Mouse (Mus musculus) heart, postnatal 4 days (tissue): Measurements from ENCODE around the gene Tap1. TPM values are rescaled to one million over a fixed set of nuclear protein-coding genes. Genes with fewer than 3 reads are reported as not detected.
A peak's percentile ranks its signal among the peaks of the same experiment; 100 is the strongest.
"Not testable (repeated sequence)": the region's sequence is repeated elsewhere in the genome, so short reads cannot be mapped to it uniquely, and the experiment has no call there.

Experiments used
- DNase-seq: peaks from one replicate; pipeline ENCODE4 v3.0.0; 2021
- total RNA-seq, 2 experiments: library from RNA; stranded (reverse); gene quantifications; 2 replicates each; pipeline ENCODE4 v1.2.3; 2021

Gene Tap1
- total RNA-seq, 2 experiments from 2014 or later = 4.8 to 5.4 TPM

DNA sequence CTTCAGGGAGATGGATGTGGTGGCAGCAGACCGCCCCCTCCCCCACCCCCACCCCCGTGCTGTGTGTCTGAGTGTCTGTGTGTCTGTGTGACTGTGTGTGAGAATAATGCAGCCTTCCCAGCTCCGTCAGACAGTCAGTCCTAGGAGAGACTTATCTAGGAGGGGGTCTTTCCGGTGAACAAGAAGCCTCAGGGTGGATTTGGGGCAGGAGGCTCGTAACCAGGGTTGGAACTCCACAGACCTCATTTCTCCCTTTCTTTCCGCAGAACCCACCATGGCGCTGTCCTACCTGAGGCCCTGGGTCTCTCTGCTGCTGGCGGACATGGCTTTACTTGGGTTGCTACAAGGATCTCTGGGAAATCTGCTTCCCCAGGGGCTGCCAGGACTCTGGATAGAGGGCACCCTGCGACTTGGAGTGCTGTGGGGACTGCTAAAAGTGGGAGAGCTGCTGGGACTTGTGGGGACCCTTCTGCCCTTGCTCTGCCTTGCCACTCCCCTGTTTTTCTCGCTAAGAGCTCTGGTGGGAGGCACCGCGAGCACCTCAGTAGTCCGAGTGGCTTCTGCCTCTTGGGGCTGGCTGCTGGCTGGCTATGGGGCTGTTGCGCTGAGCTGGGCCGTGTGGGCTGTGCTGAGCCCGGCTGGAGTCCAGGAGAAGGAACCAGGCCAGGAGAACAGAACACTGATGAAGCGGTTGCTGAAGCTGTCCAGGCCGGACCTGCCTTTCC lies 17.8 kb downstream of the Tap1 start:
- peak; percentile 45 for DNase-seq

DNA sequence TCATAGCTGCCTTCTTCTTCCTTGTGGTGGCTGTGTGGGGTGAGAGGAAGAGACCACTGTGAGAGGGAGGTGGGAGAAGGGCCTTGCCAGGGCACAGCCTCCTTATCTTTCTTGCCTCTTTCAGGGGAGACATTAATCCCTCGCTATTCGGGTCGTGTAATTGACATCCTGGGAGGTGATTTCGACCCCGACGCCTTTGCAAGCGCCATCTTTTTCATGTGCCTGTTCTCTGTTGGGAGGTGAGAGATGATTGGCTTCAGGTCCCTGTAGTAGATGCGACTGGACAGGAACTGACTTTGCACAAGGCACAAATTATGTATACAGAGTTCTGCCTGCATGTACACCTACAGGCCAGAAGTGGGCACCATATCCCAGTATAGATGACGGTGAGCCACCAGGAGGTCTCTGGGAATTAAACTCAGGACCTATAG lies 18.4 kb downstream of the Tap1 start:
- no peak for DNase-seq

DNA sequence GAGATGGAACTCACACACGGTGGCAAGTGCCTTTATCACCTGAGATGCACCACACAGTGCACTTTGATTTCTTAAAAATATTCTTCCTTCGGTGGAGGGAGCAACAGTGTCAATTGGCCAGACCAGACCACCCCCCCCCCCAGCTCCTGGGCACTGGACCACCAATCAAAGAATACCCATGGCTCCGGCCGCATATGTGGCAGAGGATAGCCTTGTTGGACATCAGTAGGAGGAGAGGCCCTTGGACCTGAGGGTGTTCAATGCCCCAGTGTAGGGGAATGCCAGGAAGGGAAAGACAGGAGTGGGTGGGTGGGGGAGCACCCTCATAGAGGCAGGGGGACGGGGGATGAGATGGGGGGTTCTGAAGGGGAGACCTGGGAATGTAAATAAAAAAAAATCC lies 19.4 kb downstream of the Tap1 start:
- DNase-seq = no peak

DNA sequence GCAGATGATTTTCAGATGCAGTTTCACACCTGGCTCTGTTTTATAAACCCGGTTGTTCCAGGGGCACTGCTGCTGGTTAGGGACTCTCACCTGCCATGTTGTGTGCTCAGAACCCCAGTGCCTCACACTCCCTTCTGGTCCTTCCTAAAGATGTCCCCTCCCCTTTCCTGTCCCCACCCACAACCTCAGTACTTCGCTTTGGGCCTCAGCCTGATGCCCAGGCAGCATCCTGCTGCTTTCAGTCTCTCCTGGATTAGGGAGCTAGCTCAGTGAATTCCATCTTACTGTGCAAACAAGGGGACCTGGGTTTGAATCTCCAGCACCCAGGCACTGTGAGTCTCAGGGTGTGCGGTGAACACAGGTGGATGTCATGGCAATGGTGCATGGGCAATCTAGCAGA lies 20.1 kb downstream of the Tap1 start:
- DNase-seq = no peak

DNA sequence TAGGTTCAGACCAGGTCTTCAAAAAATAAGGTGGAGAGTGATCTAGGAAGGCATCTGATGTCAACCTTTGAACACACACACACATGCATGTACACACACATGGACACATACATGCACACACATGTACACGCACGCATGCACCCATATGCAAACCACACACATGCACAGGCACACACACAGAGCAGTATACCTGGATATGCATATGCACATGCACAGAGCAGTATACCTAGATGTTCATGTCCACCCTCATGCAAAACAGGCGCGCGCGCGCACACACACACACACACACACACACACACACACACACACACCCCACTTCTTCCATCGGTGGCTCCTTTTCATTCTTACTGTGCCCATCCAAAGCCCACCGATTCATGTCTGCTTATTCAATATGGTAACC lies 20.5 kb downstream of the Tap1 start:
- DNase-seq = peak; percentile 2

DNA sequence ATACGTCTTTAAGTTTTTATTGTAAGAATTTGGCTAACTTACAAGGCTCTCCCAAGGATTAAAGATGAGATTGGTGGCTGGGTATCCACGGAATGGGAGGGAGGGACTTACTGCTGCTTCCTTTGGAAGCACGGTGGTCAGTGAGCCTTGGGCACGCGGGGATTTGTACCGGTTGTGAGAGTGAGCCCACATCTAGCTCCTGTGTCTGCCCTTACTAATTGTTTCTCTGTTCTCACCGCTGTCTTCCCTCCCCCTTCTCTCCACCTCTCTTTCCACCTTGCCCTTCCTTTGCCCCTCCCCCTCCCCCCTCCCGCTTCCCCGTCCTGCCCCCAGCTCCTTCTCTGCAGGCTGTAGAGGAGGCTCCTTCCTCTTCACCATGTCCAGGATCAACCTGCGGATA lies 21.1 kb downstream of the Tap1 start:
- peak; percentile 2 for DNase-seq

DNA sequence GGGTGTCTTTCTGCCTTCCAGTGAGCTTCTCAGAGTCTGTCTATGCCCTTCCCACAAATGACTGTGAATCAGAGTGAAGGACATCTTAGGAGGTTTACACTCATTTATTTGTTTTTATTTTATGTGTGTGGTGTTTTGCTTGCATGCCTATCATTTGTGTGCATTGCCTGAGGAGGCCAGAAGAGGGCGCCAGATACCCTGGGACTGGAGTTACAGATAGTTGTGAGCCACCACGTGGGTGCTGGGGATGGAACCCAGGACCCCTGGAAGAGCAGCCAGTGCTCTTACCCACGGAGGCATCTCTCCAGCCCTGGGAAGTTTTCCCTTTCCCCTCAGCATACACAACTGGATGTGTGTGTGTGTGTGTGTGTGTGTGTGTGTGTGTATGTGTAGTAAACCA lies 22.3 kb downstream of the Tap1 start:
- DNase-seq = peak; percentile 2

DNA sequence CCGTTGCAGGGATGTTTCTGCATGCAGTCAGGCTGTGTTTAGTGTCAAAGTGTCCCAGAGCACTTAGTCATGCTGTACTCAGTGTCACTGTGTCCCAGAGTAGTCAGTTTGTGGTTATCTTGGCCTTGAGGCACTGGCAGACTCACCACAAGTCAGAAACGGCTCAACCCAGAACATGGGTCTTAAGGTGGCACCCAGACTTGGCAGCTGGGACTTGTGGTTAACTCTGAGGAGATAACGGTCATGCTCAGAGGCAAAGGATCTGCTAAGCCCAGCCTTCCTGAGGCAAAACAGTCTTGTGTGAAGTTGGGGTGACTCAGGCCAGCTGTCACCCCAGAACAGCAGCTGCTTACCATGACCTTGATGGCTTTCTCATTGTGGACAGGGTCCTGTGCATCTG lies 23.2 kb downstream of the Tap1 start:
- DNase-seq = peak; percentile 2

DNA sequence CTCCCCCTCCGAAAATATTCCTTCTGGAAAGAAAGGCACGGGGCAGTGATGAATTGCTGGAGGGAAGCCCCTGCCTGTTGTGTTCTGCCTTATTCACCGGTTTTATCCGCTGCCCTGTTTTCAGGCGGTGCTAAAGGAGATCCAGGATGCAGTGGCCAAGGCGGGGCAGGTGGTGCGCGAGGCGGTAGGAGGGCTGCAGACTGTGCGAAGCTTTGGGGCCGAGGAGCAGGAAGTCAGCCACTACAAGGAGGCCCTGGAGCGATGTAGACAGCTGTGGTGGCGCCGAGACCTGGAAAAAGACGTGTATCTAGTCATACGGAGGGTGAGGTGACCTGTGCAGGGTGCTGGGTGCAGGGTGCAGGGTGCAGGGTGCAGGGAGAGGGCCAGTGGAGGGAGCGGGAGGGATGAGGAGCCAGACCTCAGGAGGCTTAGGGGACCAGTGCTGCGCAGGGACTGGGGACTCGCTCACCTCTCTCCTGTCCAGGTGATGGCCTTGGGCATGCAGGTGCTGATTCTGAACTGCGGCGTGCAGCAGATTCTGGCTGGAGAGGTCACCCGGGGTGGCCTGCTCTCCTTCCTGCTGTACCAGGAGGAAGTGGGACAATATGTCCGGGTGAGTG lies 24.5 kb downstream of the Tap1 start:
- no peak for DNase-seq

DNA sequence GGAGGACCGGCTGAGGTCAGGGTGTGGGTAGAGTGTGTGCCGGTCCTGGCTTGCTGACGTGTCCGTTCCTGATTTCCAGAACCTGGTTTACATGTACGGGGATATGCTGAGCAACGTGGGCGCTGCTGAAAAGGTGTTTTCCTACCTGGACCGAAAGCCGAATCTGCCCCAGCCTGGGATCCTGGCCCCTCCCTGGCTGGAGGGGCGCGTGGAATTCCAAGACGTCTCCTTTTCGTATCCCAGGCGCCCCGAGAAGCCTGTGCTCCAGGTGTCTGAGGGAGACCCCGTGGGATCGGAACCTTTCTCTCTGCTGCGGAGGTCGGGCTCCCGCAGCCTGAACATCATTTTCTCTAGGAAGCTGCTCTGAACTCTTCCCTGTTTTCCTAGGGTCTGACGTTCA lies 26.6 kb downstream of the Tap1 start:
- no peak for DNase-seq

DNA sequence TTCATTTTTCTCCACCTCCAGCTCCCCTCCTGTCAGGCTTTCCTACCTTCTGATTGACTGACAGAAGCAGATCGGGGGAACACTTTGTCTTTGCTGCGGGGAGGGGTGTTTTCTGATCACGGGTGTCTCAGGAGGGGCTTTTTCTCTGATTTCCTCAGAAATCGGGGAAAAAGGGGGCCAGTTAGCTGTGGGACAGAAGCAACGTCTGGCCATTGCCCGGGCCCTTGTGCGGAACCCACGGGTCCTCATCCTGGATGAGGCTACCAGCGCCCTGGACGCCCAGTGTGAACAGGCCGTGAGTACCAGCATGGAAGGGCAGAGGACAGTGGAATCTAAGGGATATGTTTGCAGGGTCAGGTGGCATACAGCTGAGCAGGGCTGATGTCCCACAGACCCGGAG lies 27.8 kb downstream of the Tap1 start:
- DNase-seq = no peak

DNA sequence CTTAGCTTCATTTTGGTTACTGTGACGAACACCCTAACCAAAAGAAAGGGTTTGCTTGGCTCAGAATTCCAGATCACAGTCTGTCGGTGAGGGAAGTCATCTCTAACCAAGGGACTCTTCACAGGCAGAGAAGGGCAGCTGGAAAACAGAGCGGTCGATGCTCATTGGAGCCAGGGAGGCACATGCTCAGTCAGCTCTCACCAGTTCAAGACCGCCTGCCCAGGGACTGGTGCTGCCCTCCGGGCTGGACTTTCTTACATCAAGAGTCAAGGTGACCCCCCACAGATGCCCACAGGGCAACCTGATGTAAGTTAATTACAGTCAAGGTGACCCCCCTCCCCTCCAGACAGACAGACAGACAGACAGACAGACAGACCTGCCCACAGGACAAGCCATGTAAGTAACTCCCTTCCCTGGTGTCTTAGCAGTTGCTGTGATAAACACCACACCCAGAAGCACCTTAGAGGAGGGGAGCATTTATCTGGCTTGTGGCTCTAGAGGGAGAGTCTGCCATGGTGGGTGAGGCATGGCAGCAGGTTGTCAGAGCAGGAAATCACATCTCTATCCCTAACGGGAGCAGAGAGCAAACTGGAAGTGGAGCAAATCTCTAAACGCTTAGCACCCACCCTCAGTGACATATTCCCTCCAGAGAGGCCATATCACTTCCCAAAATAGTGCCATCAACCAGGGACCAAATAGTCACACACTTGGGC lies 30.0 kb downstream of the Tap1 start:
- no peak for DNase-seq

DNA sequence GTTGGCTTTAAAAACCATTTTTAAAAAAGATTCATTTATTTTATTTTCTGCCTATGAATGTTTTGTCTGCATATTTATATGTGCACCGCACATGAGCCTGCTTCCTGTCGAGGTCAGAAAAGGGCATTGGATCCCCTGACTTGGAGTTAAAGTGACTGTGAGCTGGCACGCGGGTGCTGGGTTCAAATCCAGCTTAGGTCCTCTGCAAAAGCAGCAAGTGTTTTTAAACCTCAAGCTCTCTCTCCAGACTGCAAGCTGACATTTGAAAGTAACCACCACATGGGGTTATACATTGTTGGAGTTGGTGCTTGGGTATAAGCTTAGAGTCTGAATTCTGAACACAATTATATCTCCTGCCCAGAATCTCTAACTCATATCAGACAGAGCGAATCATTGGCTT lies 30.6 kb downstream of the Tap1 start:
- DNase-seq = no peak

DNA sequence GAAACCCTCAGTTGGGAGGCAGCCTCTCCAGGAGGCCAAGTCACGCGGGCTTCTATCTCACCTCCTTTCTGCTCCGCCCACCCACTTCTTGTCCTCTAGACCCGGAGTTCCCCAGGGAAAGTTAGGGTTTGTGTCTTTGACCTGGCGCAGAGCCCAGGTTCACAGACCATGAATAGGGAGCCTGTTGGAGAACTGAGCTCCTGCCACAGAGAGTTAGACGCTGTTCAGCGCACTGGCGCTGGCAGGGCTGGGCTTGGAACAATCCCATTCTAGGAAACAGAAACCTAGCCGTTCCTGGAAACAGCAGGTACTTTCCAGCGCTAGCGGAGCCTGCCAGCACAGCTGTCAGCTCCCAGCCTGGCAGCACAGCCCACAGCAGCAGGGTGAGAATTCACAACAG lies 31.3 kb downstream of the Tap1 start:
- DNase-seq = peak; percentile 57

DNA sequence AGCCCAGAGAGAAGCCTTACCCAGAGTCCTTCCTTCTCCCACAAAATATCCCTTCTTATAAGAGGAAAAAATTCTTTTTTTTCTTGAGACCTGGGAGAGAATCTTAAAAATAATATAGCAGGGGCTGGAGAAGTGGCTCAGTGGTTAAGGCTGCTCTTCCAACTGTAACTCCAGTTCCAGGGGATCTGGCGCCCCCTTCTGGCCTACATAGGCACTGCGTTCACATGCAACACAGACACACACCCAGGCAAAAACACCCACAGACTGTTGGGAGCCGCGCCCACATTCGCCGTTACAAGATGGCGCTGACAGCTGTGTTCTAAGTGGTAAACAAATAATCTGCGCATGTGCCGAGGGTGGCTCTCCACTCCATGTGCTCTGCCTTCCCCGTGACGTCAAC lies 31.7 kb downstream of the Tap1 start:
- DNase-seq = peak; percentile 80

DNA sequence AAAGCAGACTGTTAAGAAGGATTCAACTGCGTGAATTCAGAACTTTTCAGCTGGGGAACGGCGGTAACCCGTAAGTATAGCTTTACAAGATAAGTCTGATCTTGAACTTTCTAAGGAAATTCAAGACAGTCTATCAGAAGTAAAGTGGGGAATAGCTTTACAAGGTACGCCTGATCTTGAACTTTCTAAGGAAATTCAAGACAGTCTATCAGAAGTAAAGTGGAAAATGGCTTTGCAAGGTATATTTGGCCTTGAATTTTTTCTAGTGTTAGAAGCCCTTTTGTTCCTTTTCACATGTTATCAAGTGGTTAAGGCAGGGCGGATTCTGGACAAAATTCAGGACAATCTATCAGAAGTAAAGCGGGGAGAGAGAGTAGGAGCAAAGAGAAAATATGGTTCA lies 32.4 kb downstream of the Tap1 start:
- not testable (repeated sequence) for DNase-seq

DNA sequence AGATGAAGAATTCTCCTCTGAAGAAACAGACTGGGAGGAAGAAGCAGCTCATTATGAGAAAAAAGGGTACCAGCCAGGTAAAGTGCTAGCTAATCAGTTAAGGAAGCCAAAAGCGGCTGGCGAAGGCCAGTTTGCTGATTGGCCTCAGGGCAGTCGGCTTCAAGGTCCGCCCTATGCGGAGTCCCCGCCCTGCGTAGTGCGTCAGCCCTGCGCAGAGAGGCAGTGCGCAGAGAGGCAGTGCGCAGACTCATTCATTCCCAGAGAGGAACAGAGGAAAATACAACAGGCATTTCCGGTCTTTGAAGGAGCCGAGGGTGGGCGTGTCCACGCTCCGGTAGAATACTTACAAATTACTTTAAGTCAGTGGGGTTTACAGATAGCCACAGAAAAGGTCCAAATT lies 33.0 kb downstream of the Tap1 start:
- DNase-seq = not testable (repeated sequence)

DNA sequence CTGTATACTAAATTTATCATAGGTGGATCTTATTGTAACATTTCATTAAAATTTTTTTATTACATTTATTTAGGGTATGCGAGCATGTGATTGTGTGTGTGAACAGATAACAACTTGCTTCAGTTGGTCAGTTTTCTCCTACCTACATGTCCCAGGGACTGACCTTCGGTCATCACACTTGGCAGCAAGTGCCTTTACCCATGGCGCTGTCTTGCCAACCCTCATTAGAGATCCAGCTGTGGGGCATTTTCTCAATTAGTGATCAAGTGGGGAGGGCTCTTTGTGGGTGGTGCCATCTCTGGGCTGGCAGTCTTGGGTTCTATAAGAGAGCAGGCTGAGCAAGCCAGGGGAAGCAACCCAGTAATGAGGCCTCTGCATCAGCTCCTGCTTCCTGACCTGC lies 37.5 kb downstream of the Tap1 start:
- DNase-seq = no peak

DNA sequence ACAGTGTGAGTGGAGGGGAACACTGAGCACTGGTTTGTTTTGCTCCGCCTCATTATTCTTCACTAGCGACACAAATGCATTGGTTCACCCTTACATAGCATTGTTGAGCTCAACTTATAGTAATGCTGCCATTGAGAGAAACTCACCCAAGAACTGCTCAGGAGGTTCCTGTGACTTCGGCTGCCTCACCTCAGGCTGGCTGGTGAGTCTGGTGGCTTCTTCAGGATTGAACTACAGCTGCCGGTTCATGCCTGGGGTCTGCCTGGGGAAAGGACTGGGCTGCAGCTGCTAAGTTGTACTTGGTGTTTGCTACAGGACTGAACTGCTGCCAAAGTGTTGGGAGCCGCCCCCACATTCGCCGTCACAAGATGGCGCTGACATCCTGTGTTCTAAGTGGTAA lies 38.1 kb downstream of the Tap1 start:
- no peak for DNase-seq

DNA sequence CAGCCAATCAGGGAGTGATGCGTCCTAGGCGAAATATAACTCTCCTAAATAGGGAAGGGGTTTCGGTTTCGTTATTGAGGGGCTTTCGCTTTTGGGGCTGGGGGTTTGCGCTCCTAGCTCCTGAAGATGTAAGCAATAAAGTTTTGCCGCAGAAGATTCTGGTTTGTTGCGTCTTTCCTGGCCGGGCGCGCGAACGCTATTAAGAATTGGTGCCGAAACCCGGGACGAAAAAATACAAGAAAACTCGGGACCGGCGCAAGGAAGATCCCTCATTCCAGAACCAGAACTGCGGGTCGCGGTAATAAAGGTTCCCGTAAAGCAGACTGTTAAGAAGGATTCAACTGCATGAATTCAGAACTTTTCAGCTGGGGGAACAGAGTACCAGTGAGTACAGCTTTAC lies 38.6 kb downstream of the Tap1 start:
- not testable (repeated sequence) for DNase-seq

DNA sequence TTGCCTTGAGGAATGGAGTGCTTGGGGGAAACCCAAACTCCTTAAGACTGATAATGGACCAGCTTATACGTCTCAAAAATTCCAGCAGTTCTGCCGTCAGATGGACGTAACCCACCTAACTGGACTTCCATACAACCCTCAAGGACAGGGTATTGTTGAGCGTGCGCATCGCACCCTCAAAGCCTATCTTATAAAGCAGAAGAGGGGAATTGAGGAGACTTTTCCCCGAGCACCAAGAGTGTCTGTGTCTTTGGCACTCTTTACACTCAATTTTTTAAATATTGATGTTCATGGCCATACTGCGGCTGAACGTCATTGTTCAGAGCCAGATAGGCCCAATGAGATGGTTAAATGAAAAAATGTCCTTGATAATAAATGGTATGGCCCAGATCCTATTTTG lies 43.6 kb downstream of the Tap1 start:
- DNase-seq = not testable (repeated sequence)

DNA sequence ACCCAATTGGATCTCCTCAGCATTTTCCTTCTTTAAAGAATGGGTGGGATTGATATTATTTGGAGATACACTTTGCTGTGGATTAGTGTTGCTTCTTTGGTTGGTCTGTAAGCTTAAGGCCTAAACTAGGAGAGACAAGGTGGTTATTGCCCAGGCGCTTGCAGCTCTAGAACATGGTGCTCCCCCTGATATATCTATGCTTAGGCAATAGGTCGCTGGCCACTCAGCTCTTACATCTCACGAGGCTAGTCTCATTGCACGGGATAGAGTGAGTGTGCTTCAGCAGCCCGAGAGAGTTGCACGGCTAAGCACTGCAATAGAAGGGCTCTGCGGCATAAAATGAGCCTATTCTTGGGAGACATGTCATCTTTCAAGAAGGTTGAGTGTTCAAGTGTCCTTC lies 44.7 kb downstream of the Tap1 start:
- not testable (repeated sequence) for DNase-seq

DNA sequence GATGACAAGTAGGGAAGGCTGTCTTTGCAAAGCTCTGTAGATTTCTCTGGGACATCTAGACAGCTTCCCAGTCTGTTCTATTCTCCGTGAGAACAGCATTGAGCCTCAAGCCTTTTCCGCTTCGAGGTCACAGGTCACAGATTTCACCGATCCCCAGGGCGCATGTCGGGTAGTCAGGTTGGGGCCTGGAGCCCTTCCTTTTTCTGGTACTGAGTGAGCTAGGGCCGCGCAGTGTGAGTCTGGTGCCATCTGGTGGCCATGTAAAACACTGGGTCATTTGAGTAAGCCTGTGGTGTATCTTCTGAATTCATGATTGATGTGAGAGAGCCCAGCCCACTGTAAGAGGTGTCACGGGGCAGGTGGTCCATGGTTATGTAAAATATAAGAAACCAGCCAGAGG lies 47.6 kb downstream of the Tap1 start:
- peak; percentile 83 for DNase-seq

DNA sequence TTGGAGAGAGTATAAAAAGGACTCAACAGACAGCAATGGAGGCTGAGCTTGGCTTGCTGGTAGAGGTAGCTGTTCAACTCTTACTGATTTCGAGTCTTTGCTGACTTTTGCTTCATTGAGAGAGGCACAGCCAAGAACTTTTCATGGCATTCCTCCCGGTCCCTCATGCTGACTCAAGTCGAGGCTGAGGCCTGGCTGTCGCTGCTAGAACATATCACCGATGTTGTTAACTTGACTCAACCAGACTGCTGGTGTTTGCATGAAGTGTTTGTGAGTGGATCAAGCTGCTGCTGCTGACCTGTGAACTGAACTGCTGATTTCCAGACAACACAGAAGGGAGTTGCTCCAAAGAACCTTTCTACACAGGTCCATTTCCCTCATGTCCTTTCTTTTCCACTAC lies 49.3 kb downstream of the Tap1 start:
- no peak for DNase-seq
